Mouse (Mus musculus): ENCODE measurements around the gene Smyd3.

The Smyd3 gene

DNA sequence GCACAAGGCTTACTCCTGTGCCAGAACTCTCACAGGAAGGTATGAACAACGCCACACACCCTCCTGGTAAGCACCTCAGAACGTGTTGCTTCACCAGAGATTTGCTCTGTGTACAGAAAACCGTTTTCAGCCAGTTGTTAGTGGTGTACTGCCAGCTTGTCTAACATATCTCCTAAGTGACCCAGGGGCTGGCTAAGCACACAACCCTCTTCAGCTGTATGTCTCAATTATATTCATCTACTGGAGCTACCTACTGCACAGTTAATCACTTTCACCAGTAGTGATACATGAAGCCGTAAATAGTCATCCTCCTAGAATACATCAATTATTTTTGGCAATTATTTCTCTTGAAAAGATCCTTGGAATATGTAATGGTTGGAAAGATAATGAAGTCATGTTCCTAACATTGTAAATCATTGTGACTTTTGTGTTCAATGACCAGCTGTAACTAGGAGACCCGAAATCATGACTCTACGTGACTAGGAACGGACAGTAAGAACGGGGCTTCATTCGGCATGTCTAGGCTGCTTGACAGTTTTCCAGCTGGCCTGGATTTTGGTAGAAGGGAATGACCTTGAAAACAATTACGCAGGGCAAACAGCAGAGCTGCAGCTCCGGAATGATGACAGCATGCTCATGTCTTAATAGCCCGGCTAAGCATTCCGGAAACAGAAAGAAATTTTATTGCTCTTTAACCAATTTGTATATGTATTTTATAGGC lies 236.3 kb downstream of the Smyd3 start:
- DNase-seq, result peak; percentile 72

DNA sequence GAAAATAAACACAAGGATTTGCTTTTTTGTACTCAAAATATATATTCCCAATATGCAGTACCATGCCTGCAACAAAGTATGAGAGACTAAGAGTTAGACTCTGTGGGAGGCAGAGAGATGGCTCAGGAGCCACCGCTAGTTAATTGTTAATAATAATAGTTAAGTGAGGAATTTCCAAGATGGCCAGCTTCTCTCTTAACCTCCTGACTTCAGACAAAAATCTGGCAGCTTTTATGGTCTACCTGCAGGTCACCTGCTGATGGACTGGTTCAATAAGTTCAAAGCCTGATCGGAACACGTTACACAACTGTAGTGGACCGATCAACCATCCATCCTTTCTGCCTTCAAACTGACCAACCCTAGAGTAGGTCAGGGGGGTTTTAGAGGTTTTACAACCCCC lies 238.7 kb downstream of the Smyd3 start:
- no peak for DNase-seq

DNA sequence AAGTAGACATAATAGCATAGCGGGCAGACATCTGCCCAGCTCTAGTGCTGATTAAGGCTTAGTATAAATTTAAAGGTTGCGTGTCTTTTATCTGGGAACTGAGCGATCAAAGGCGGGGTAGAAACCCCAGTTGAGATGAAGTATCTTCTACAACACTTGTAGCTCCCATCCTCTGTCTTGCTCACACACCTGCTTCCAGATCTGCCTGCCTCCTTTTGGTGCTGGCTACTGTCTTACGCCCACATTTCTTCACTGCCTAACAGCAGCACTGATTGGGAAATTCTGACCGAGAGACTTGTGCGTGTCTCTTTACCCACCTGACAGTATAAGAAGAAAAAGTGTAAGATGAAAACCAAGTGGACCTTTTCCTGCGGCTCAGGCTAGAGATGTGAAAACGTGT lies 240.5 kb downstream of the Smyd3 start:
- DNase-seq, result no peak

DNA sequence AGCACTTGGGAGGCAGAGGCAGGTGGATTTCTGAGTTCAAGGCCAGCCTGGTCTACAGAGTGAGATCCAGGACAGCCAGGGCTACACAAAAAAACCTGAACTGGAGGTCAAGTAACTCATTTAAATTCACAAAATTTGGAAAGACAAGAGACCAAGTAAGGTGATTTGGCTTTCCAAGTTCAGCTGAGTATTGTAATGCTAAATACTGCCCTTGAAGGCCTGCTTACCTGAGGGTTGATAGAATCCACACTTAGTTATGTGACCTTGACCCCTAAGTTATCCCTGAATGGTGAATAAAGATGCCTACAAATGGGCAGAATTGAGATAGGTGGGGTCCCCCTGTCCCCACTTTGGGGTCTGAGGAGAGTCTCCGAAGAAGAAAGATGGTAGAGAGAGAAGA lies 241.0 kb downstream of the Smyd3 start:
- no peak for DNase-seq

DNA sequence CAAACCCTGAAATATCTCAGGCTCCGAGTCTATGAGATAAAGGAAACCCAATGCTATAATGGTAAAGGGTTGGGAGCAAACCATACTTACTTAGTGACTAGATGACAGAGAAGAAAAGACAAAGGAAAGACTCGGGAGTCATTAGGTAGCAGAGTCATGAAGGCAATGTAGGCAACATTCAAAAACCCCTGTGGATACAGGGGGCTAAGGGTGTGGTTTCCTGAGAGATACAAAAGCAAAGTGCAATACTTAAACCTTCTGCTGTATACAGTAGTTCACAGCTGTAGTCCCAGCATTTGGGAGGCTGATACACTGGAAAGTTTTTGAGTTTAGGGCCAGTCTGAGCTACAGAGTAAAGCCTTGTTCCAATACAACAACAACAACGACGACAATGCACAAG lies 244.9 kb downstream of the Smyd3 start:
- no peak for DNase-seq

DNA sequence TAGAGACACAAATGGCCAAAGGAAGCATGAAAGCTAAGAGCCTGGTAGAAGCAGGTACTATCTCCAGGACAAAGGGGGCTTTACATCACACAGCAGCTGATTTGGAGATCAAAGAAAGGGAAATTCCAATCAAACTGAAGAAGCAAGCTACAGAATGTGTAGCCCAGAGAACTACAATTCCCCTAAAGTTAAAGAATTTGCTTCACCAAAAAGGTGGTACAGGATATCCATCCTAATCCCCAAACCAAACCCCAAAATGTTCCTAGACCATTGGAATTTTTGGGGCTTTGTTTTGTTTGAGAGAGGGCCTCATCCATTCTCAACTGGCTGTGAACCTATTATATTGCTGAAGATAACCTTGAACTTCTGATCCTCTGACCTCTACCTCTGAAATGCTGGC lies 245.5 kb downstream of the Smyd3 start:
- DNase-seq, result no peak

DNA sequence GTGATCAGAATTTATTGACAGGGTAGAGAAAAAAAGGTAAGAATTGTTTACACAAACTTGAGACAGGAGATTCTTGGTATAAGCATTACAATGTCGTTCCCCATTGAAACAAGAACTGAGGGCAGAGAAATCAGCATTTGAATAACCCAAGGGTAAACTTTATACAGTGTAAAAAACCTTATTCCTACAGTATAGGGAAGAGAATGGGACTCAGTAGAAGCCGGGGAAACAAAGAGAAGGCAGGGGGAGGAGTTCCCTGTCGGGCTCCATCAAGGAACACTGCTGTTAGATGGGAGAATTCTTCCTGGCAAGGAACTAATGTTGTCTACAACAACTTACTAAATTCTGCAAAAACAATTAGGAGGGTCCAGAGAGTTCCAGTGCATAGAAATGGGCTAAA lies 250.9 kb downstream of the Smyd3 start:
- no peak for DNase-seq

DNA sequence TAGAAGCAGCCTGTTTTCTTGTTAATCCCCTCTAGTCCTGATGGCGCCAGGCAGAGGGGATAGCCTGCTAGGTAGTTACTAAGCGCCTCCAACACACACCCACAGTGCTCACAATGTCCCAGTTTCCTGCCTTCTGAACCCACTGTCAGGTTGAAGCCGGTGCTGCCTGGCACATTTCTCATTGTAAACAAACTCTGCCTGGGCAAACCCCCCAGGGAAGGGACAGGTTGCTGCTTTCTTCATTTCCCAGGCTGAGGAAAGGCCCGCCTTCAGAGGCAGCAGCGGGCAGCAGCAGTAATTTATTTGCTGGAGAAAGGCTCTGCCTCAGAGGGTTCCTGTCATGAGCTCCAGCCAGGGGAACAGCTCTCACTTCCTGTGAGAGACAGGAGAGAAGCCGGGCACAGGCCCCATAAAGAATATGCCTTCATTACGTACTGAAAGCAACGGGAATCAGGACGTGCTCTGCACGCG lies 256.3 kb downstream of the Smyd3 start:
- DNase-seq, result no peak

DNA sequence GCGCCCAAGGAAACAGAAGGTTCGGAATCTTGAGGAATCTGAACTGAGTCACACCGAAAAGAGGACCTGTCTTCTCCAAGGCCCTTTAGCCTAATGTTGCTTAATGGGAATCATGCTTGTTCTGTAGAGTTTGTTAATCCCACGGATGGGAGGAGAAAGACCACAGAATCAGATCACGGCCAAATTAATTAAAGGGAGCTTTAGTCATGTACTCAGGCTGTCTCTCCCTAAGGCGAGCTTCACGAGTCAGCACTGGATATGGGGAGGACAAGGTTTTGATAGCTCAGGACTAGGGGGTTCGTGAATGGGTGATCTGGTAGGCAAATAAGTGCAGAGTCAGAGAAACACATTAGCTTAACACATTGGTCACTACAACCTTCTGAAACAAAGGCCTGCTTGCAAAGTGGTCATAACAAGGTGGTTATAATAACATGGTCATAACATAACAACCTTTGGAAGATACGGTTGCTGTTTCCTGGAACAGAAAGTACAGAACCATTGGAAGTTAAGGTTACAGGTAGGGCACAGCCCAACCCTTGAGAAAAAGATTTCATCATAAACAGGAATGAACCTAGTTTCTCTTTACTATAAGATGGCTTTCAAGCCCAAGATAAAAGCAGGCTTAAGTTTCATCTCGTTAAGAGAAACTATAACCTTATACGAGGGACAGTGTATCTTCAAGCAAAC lies 261.9 kb downstream of the Smyd3 start:
- no peak for DNase-seq

DNA sequence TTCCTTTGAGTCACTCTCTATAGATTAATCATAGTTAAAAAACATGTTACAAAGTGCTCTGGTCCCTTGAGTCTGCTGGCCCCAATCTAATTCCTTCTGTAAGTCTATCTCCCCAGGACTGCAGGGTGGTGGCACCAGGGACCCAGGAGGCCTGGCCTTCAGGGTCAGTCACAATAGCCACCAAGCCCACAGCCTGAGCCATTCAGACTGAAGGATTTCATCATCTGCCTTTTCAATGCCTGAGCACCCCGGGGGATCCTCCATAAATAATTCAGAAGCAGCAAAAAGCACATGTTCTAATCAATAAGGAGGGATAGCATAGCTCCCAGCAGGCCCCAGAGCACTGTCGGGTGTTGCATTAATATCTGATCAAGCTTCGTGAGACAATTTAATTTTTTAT lies 263.3 kb downstream of the Smyd3 start:
- DNase-seq, result no peak

DNA sequence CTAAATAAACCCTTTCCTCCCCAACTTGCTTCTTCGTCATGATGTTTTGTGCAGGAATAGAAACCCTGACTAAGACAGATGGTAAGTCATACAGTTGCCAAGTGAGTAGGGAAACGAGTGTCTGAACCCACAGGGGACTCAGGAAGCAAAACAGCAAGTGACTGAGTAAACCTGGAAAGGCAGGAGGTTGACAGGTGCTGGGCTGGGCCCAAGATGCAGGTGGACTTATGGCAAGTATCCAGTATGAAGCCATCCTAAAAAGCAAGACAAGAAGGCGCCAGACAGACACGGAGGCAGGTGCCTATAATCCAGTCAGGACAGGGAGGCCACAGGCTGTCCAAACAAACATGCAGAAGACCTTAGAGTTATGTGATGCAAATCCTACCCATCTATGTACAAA lies 265.2 kb downstream of the Smyd3 start:
- DNase-seq, result no peak

DNA sequence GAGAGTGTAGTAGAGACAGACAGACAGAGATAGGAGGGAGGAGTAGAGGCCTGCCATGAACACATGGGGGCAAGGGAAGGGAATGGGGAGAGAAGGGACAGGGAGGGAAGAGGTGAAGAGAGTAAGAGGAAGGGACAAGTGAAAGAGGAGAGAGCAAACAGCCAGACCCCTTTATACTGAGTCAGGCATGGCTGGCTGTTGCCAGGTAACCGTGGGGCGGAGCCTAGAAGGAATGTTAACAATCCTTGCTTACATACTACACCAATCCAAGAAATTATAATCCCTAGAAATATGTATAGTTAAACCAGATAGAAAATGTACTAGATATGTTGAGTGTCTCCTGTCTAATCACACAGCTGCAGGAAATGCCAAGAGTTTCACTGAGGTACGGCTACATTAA lies 267.5 kb downstream of the Smyd3 start:
- no peak for DNase-seq

DNA sequence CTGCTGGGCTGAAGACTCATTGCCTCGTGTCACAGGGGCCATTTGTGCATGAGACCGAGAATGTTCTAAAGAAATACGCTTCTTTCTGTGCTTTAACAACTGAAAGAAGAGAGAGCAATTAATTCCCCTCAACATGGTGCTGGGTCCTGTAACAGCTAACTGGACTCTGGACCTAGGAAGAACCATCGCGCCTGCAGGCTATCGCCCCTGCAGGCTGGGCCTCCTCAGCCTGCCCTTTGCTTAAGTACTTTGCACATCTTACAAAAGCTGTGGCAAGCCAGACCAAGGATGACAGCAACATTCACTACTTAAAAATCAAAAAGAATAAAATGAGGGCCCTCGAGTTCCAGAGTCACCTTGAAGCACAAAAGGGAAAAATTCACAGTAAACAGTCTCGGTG lies 274.3 kb downstream of the Smyd3 start:
- DNase-seq, result no peak

DNA sequence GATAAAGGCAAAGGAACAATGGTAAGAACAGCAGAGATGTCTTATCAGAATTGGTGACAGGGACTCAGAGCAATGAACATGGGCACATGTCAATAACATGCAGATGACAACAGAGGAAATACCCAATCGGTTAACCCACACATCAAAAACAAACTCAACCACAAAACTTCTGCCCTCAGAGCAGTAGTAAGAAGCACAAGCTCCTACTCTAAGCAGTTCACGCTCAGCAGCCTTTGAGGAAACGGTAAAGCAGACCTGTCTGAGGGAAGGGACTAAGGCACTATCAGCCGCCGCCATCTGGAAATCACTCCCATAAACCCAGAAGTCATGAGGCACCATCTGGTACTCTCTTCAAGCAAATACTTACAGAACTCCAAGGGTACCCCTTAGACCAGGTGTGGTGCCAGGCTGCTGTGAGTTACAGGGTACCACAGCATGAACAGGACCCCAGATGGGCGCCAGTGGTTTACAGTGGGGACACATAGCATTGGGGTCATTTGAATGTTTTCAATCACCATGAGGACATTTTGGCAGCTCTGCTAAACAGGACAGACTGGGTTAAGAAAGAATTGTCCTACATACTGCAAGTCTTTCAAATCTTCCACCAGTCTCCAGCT lies 277.1 kb downstream of the Smyd3 start:
- DNase-seq, result no peak

DNA sequence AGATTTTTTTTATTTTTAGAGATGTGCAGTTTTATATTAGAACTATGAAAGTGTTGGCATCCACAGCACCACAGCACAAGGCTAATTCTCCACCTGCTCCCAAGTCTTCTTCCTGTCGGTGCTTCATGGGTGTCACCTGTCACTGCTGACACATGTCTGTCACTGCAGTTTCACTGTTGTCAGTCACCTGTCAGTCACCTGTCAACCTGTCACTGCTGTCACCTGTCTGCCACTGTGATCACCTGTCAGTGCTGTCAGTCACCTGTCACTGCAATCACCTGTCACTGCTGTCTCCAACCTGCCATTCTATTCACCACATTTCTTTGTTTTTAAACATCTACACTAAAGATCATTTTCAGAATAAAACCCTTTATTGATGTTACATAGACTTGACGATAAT lies 279.2 kb downstream of the Smyd3 start:
- DNase-seq, result no peak

DNA sequence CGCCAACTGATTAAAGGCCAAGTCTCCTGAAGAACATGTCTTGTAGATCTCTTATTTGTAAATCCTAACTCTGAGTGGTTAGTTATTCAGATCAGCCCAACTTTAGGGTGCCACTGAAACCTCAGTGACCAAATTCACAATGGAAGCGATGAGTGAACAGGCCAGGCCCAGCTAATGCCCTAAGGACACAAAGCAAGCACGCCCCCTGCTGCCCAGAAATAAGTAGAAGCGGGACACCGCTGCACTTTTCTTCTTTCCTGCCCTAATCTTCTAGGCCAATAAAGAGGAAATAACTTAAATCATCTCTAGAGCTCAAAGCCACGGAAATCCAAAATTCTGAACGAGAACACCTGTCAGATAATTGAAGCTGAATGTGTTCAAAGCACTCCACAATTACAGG lies 279.9 kb downstream of the Smyd3 start:
- DNase-seq, result peak; percentile 21

DNA sequence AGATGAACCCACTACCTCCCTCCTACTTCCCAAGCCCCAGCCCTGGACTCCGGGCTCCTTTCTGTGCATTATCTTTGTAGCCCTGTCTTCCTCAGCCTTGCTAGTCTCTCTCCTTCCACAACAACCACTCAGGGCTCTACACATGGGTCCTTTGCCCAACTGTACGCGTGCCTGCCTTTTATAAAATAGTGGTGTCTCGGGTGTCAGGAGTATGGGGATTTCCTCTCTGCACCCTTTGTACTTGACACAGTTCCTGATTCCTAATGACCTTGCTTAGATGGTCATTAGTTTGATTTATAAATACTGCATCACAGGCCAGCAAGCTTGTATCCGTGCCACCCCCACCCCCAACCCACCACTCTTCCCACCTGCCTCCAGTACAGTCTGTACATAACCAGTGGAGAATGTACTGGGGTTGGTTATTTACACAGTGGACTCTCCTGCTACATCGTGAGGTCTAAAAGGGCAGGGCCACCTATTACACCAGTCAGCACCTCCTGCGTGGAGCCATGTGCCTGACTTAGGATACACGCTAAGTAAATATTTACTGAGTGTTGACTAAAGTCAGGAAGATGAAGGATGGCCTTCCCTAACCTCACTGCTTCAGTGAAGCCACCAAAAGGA lies 281.5 kb downstream of the Smyd3 start:
- DNase-seq, result no peak

DNA sequence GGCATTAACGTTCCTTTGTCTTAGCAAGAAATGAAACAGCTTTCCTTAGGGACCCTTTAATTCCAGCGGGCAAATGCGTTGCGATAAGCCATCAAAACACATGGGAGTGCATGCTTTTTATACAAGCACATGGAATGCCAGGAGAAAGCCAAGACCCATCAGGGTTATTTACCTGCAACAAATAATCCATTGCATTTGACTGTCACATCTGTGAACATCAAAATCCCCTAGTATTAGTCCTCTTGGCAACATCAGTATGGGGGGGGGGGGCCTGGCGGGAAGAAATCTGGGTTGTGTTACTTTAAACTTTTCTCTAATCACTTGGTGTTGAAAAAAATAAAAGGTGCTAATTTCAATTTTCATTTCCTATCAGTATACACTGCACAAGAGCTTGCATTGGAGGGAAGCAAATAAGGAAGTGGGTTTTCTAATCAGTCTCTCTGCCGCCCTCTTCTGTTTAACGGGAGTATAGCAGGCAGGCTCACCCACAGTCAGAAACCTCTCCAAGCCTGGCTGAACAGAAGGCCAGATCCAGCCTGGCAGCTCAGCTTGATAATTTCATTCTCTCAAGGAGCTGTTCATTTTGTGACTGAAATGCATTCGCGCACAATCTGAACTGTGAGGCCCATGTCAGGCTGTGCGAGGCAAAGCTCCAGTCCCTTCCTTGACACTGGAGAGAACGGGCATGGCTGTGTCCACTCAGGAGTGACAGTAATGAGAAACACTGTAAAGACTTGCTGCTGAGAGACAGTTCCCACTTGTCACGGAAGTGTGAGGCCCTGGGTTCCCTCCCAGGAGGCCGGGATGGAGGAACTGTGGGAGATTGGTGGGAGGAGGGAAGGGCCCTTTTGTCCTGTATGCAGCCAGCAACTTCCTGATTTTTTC lies 285.8 kb downstream of the Smyd3 start:
- peak; percentile 81 for DNase-seq

DNA sequence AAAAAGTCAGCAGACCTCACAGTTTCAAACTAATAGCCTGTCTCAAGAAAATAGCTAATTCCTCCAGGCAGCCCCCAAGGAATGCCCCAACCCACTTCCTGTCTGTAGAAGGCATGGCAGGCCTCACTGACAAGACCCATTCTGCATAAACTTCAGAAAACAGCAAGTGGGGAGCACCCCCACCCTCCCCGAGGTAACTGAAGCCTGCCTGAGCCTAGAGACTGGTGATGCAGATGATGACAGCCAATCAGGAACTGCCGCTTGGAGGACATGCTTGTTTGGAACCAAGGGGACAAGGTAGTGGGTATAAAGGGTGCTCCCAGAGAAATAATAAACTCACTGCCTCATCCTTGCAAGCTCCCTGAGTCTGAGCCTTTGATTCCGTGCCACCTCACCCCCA lies 288.3 kb downstream of the Smyd3 start:
- no peak for DNase-seq

DNA sequence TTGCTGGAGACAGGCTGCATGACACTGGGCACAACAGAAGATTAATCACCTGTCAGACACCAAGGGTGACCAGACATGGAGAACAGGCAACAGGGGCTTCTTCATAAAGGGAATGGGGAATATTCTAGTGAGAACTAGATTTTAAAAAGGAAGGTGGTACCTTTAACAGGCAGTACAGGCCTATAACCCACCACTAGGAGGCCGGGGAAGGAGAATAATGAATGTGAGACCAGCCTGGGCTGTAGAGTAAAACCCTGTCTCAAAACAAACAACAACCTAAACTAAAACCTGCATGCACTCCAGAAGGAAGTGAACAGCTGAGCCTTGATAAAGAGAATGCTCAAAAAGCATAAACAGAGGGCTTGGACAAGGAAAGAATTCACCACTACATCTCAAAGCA lies 297.6 kb downstream of the Smyd3 start:
- no peak for DNase-seq

DNA sequence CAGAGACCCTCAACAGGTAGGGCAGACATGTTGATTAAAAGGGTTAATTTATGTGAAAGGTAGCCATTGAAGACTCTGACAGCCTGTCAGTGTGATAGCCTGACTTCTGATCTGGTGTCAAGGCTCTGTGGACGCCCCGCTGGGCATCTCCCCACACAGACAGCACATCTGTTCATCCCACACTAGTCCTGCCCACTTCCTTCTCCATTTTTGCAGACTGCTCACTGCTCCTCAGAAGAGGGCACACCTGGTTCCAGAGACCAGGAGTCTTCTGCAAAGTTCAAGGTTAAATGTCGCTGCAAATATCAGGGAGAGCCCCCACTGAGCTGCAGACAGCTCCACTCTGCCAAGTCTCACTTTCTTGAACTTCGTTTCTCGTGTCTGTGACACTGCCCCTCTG lies 299.8 kb downstream of the Smyd3 start:
- no peak for DNase-seq

DNA sequence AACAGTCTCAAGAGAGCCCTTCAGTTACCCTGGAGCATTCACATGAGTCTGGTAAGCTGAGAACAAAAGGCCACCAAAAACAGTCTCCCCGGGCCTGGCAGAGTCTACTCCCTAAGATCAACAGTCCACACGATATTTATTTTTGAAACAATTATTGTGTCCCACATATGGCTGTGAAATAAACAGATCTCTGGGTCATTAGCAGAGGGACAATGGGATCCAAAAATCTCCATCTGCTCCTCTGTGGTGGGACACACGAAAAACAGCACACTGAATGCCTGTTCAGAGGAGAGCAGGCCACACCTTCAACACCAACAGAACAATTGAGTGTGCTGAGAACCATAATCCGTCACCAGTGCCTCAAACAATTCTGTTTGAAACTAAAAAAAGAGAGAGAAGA lies 300.8 kb downstream of the Smyd3 start:
- peak; percentile 21 for DNase-seq

DNA sequence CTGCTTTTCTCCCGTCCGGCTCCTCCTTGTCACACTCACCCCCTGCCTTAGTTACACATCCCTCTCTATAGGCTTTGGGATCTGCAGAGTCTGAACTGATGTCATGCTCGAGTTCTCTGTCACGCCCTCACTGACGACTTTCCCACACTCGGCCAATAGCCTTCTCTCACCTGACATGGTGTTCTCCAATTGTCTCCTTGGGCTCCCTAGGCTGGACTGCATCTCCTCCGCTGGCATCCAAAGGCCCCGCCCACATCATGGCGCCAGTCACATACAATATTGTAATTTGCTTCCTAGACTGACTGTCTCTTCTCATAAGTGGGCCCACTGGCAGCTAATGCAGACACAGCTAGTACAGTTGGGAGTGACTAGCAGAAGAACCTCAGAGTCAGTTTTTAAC lies 304.5 kb downstream of the Smyd3 start:
- no peak for DNase-seq

All from lung, postnatal 10 days (tissue).